Mouse (Mus musculus): ENCODE measurements around the gene Snrpf. TPM values are rescaled to one million over a fixed set of nuclear protein-coding genes. Genes with fewer than 3 reads are reported as not detected.

Snrpf gene
- total RNA-seq (2021), result 10 to 100 TPM; 22.7 to 23.7 TPM
- long read RNA-seq, experiment 1, transcript Snrpf-201 (4 exons, 861 nt), result major isoform, 77 of 107 reads
- long read RNA-seq, experiment 1, partial matches to known transcripts, result 29 of 107 reads
- long read RNA-seq, experiment 1, other reads (novel, unspliced or antisense), result 1 of 107 reads
- long read RNA-seq, experiment 2, transcript Snrpf-201 (4 exons, 861 nt), result major isoform, 72 of 108 reads
- long read RNA-seq, experiment 2, partial matches to known transcripts, result 27 of 108 reads
- long read RNA-seq, experiment 2, other reads (novel, unspliced or antisense), result 9 of 108 reads

GRCm38 (mm10) chr10:93589281-93589848 lies at the start of gene Snrpf:
TSS of gene Snrpf (minus strand) at chr10:93589706.
- peak; percentile 74 to 80 for DNase-seq (ENCODE audit: low spot score in 2 of 2)

- DNase-seq (ENCODE audit: low spot score in 2 of 2), result no peak
Measured at GRCm38 (mm10) chr10:93635941-93636340, 46.4 kb upstream of the Snrpf start.

DNA sequence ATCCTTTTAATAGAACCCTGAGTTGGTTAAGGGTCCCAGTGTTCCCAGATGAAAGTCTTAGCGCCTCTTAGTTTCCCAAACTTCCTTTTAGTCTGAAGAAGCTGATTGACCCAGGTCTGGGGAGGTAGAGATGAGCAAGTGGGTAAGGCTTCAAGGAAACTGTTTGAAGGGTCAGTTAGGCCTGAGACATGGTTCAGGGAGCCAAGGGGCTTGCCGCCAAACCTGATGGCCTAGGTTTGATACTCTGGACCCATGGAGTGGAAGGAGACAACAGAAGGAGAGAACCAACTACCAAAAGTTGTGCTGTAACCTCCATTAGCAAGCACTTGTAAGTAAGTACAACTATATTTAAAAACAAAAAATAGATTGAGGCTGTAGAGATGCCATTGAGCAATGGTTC lies 44.5 kb upstream of the Snrpf start:
- no peak for DNase-seq (ENCODE audit: low spot score in 2 of 2)

- DNase-seq (ENCODE audit: low spot score in 2 of 2), result no peak
Measured at GRCm38 (mm10) chr10:93633563-93633962, 44.1 kb upstream of the Snrpf start.

GRCm38 (mm10) chr10:93632086-93632485 lies 42.6 kb upstream of the Snrpf start:
- DNase-seq (ENCODE audit: low spot score in 2 of 2), result no peak

DNA sequence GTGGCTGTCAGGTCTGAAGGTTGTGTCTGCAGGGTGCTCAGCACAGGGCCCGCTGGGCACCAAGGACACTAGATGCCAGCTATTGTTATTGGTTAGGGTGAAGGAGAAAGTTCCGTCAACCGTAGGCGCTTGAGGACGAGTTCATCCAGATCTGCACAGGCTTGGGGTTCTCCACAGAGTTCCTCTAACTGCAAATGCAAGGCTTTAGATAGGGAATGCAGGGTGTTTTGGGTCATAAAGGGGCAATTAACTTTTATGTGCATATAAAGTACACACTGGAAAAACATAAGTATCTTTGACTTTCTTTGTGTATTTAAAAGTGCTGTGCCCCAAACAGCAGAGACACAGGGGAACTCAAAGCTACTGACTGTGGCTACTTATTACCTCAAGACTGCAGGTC lies 40.8 kb upstream of the Snrpf start:
- DNase-seq (ENCODE audit: low spot score in 2 of 2), result no peak

DNA sequence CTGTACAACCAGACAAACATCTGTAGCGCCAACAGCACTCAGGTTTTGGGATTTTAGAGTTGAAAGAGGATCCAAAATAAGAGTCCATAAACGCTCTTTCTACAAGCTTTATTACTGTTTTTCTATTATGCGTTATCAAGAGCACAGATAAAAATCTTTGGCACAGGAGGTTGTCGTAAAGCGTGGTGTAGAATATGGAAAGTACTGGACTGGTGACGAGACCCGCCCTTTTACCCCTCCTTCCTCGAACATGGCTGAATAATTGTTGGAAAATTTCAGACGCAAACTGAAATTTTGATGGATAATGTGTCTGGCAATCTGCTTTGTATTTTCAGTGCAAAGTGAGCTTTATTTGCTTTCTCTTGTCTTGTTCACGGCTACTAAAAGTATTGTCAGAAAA lies 34.6 kb upstream of the Snrpf start:
- no peak for DNase-seq (ENCODE audit: low spot score in 2 of 2)

DNA sequence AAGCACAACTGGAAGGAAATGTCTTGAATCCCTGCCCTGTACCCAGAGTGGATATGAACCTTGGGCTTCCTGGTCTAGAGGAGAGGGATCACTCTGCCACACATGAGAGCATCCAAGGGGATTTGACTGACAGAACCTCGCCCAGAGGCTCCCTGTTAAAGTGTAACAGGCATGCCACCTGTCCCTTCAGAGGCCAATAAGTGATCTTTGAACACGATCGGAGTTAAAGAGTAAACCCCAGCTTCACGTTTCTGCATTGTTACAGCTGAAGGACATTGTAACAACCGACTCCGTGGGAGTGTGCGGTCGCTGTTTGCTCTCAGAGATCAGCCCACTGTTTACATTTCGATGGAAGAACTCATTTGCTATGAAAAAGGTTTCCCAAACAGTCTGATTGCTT lies 34.2 kb upstream of the Snrpf start:
- no peak for DNase-seq (ENCODE audit: low spot score in 2 of 2)

GRCm38 (mm10) chr10:93620438-93621179 lies 31.1 kb upstream of the Snrpf start:
- no peak for DNase-seq (ENCODE audit: low spot score in 2 of 2)

GRCm38 (mm10) chr10:93614850-93615249 lies 25.3 kb upstream of the Snrpf start:
- DNase-seq (ENCODE audit: low spot score in 2 of 2), result no peak

DNA sequence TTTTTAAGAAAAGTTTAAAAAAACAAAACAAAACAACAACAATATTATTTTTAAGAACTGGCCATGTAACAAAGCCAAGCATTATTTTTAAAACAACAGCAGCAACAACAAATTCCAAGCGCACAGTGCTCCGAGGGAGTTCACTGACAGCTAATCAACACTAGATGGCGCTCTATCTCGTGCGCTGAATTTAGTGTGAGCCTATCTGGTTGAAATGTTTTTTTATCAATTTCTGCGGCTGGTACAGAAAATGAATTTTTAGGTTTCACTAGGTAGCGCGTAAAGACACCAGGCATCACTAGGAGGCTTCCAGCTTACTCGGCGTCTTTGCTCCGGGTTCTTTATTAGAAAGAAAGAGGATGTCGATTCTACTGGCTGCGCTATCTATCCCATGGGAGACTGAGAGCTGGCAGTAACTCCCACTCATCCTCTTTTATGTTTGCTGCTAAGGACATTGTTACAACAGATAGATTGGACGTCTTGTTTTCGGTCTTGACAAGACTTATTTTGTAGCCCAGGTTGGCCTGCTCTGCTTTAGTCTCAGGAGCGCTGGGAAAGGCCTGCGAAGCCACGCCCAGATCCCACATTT lies 22.0 kb upstream of the Snrpf start:
- no peak for DNase-seq (ENCODE audit: low spot score in 2 of 2)

DNA sequence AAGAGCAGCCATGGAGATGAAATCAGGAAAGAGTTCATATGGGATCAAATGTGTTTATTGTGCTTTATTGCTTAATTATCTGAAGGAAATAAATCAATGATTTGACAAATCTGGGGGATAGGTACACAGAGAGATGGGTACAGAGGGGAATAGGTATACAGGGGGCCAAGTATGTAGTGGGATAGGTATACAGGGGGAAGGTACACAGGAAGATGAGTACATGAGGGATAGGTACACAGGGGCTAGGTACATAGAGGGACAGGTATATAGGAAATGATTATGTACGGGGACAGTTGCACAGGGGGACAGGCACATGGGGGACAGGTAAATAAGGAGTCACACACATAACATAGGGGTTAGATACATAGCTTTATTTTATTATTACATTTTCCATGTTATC lies 21.4 kb upstream of the Snrpf start:
- DNase-seq (ENCODE audit: low spot score in 2 of 2), result no peak

DNA sequence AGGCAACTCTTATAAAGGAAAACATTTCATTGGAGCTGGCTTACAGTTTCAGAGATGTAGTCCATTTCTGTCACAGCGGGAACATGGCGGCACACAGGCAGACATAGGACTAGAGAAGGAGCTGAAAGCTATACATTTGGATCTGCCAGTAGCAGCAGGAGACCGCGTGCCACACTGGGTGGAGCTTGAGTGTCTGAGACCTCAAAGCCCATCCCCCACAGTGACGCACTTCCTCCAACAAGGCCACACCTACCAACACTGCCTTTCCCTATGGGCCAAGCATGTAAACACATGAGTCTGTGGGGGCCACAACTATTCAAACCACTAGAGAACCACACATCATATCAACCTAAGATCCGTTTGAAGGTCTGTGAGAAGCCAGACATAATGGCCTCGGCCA lies 19.7 kb upstream of the Snrpf start:
- DNase-seq (ENCODE audit: low spot score in 2 of 2), result no peak

GRCm38 (mm10) chr10:93608051-93608450 lies 18.5 kb upstream of the Snrpf start:
- no peak for DNase-seq (ENCODE audit: low spot score in 2 of 2)

- no peak for DNase-seq (ENCODE audit: low spot score in 2 of 2)
Measured at GRCm38 (mm10) chr10:93606326-93606725, 16.8 kb upstream of the Snrpf start.

DNA sequence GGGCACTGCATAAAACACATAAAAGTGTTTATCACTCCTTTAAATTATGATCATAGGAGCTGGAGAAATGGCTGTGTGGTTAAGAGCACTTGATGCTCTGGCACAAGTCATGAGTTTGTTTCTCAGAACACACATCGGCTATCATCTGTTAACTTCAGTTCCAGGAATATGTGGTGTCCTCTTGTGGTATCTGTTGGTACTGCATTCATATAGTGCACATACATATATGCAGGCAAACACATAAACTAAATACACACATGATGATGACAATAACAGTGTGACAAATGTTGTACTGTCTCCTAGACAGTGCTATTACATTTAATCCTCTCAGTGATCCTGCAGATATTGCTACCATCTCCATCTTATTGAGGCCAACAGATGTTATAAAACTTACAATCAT lies 13.8 kb upstream of the Snrpf start:
- no peak for DNase-seq (ENCODE audit: low spot score in 2 of 2)

- no peak for DNase-seq (ENCODE audit: low spot score in 2 of 2)
Measured at GRCm38 (mm10) chr10:93602309-93602708, 12.8 kb upstream of the Snrpf start.

GRCm38 (mm10) chr10:93596641-93597040 lies 7.1 kb upstream of the Snrpf start:
- DNase-seq (ENCODE audit: low spot score in 2 of 2), result no peak

DNA sequence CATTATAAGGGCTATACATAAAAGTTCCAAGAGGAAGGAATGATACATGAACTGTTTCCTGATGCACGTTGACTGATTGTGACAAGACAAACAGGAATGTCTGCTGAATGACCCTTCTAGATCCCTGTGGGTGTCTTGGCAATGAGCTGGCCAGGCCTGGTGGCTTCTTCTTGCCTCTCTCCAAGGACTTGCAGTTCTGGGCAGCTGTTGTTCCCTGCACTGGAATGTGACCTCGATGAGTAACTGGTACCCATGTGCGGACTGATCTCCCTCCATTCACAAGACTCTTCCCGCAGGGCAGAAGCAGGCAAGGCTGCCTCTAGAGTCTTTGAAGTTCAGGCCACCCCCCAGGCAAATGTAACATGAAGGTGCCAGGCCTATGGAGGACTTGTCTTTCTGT lies 6.3 kb upstream of the Snrpf start:
- no peak for DNase-seq (ENCODE audit: low spot score in 2 of 2)

- peak; percentile 54 to 68 for DNase-seq (ENCODE audit: low spot score in 2 of 2)
Measured at GRCm38 (mm10) chr10:93594022-93594482, 4.5 kb upstream of the Snrpf start.

DNA sequence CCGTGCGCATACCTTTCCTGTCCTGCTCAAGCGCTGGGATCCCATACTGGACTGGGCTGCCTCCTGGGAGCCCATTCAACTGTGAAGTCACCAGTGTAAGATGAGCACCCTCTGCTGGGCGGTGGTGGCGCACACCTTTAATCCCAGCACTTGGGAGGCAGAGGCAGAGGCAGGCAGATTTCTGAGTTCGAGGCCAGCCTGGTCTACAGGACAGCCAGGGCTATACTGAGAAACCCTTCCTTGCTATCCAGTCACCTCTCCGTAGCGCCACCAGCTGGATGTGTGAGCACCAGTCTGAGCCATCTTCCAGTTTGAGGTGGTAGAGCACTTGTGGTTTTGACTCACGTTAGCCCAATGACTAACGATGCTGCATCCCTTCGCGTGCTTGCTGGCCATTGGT lies 3.0 kb upstream of the Snrpf start:
- no peak for DNase-seq (ENCODE audit: low spot score in 2 of 2)

GRCm38 (mm10) chr10:93588796-93589195 lies 710 bp downstream of the Snrpf start:
- DNase-seq (ENCODE audit: low spot score in 2 of 2), result no peak
